Mouse (Mus musculus) midbrain, postnatal 0 days (tissue): ENCODE measurements around the gene Tbcb. TPM values are rescaled to one million over a fixed set of nuclear protein-coding genes. Genes with fewer than 3 reads are reported as not detected.
A peak's percentile ranks its signal among the peaks of the same experiment; 100 is the strongest.

ENCODE experiments used
- ATAC-seq: fragments of 200-750 bp; cut with Nextera tagmentation; 2 replicates; pipeline ENCODE4 v1.8.0; 2017; ENCODE audit warnings: moderate number of reproducible peaks, mild to moderate bottlenecking, moderate TSS enrichment, moderate library complexity; ENCODE audit not compliant: low FRiP score
- DNase-seq: peaks from one replicate; pipeline ENCODE4 v3.0.0-alpha.2; 2015; ENCODE audit warnings: low spot score
- H3K27ac ChIP-seq: fragments of 300-500 bp; sonication (generic); 2 replicates; pipeline ENCODE4 v1.5.1; 2014; ENCODE audit warnings: low read depth, mild to moderate bottlenecking, low read length, mixed read lengths
- H3K27me3 ChIP-seq: fragments of 300-500 bp; sonication (generic); 2 replicates; pipeline ENCODE4 v1.6.1; 2014; ENCODE audit warnings: low read length, control low read depth, mixed read lengths; ENCODE audit not compliant: insufficient read depth
- H3K36me3 ChIP-seq: fragments of 300-500 bp; sonication (generic); 2 replicates; pipeline ENCODE4 v1.6.1; 2014; ENCODE audit warnings: low read length, control low read depth, mixed read lengths; ENCODE audit not compliant: insufficient read depth
- H3K4me1 ChIP-seq: fragments of 300-500 bp; sonication (generic); 2 replicates; pipeline ENCODE4 v1.6.1; 2014; ENCODE audit warnings: mild to moderate bottlenecking, control low read depth, antibody characterized with exemption, low read length, mixed read lengths; ENCODE audit not compliant: insufficient read depth
- H3K4me2 ChIP-seq: fragments of 300-500 bp; sonication (generic); 2 replicates; pipeline ENCODE4 v1.6.1; 2014; ENCODE audit warnings: low read depth, mild to moderate bottlenecking, low read length, mixed read lengths; ENCODE audit not compliant: poor library complexity, severe bottlenecking
- H3K4me3 ChIP-seq: fragments of 300-500 bp; sonication (generic); 2 replicates; pipeline ENCODE4 v1.5.1; 2014; ENCODE audit warnings: low read depth, mild to moderate bottlenecking, low read length, moderate library complexity
- H3K9ac ChIP-seq: fragments of 300-500 bp; sonication (generic); replicated peaks from 2 replicates; pipeline ENCODE4 v1.6.1; 2014; ENCODE audit warnings: mild to moderate bottlenecking, low read length, moderate library complexity, mixed read lengths; ENCODE audit not compliant: poor library complexity, severe bottlenecking
- H3K9me3 ChIP-seq: fragments of 300-500 bp; sonication (generic); 2 replicates; pipeline ENCODE4 v1.6.1; 2016; ENCODE audit warnings: low read length, control low read depth
- CTCF ChIP-seq: IDR thresholded peaks from 2 replicates; pipeline ENCODE4 v1.5.1; 2016; ENCODE audit warnings: antibody characterized with exemption, mild to moderate bottlenecking
- WGBS: fragments of 180-500 bp; shearing (Covaris S2); extraction: QIAGEN DNeasy Blood & Tissue Kit; methylation state at CpG from one replicate; pipeline ENCODE4 v1.1.7; 2014; 5-methylcytosine and 5-hydroxymethylcytosine counted together
- polyA plus RNA-seq: library from polyadenylated mRNA; unstranded; fragments of >200 nt; fragmentation: Nextera tagmentation; extraction: Ambion mirVana; gene quantifications from 2 replicates; pipeline ENCODE4 v1.2.1, GENCODE M21; 2015
- total RNA-seq: library from RNA; depleted of rRNA; stranded (reverse); fragments of >200 nt; gene quantifications from 2 replicates; pipeline ENCODE4 v1.2.3, GENCODE M21; 2014; rRNA removed

Tbcb gene
- 127 and 149 TPM in 2 replicates for total RNA-seq
- polyA plus RNA-seq = 483 and 527 TPM in 2 replicates

- Histone ChIP-seq H3K27me3 (no peaks in the 10 kb centered on the region), H3K4me3 (peak within 1 kb of the TSS; percentile 62), H3K36me3 (peaks cover 34% of the 10 kb centered on the region), H3K9ac (peak within 1 kb of the TSS; percentile 72), H3K27ac (peak within 1 kb of the TSS; percentile 95), H3K9me3 (no peaks in the 10 kb centered on the region), H3K4me1 (peaks cover 12% of the 10 kb centered on the region), H3K4me2 (peak within 1 kb of the TSS; percentile 79)
- peak; percentile 95 for ATAC-seq
- DNase-seq = peak; percentile 99
- WGBS = under 1% methylated on average over 67 of the region's 67 CpGs
- no peak for TF ChIP-seq CTCF
These were observed at the start of gene Tbcb, which contains the start of gene Polr2i for GRCm38 (mm10) chr7:30231669-30232454. TSS of gene Tbcb (minus strand) at chr7:30232272. TSS of gene Polr2i (plus strand) at chr7:30231948.

GRCm38 (mm10) chr7:30281522-30281921 is 49.5 kb upstream of the Tbcb start:
- TF ChIP-seq CTCF = no peak
- peak overlapping the region; percentile 91; the same call in 1 of the 2 replicates for H3K4me2 ChIP-seq
- WGBS = 78% methylated on average over 4 of the region's 4 CpGs

GRCm38 (mm10) chr7:30280670-30281138 is 48.6 kb upstream of the Tbcb start:
- Histone ChIP-seq H3K4me1 (0 out of 2 replicates have a peak, but pooled peaks cover 2% of the 10 kb centered on the region), H3K4me3 (peak overlapping the region; percentile 65), H3K27me3 (no peaks in the 10 kb centered on the region), H3K9me3 (no peaks in the 10 kb centered on the region), H3K4me2 (peak overlapping the region; percentile 91), H3K27ac (peak overlapping the region; percentile 98), H3K9ac (peak overlapping the region; percentile 61), H3K36me3 (no peaks in the 10 kb centered on the region)
- ATAC-seq (peak; percentile 89), DNase-seq (peak; percentile 96)
- under 1% methylated on average over 20 of the region's 20 CpGs for WGBS
- TF ChIP-seq CTCF = no peak

More at GRCm38 (mm10) chr7:30281522-30281921, 49.5 kb upstream of the Tbcb start:
- H3K9me3 ChIP-seq = no peaks in the 10 kb centered on the region
- ATAC-seq (no peak), DNase-seq (no peak)
- H3K27ac ChIP-seq = peak overlapping the region; percentile 98
- no peaks in the 10 kb centered on the region for H3K27me3 ChIP-seq
- H3K4me3 ChIP-seq = peak overlapping the region; percentile 65; the same call in 1 of the 2 replicates
- H3K36me3 ChIP-seq = no peaks in the 10 kb centered on the region
- 0 out of 2 replicates have a peak, but pooled peaks cover 2% of the 10 kb centered on the region for H3K4me1 ChIP-seq
- H3K9ac ChIP-seq = no peak overlapping the region

- Histone ChIP-seq H3K4me3 (peak within 1 kb of the TSS; percentile 65), H3K4me2 (peak within 1 kb of the TSS; percentile 91), H3K27me3 (no peaks in the 10 kb centered on the region), H3K4me1 (0 out of 2 replicates have a peak, but pooled peaks cover 2% of the 10 kb centered on the region), H3K27ac (peak within 1 kb of the TSS; percentile 98), H3K9ac (peak within 1 kb of the TSS; percentile 61), H3K36me3 (no peaks in the 10 kb centered on the region), H3K9me3 (no peaks in the 10 kb centered on the region)
- DNase-seq (peak; percentile 97), ATAC-seq (peak; percentile 95)
- TF ChIP-seq CTCF = no peak
- under 1% methylated on average over 49 of the region's 49 CpGs for WGBS
These were observed 48.0 kb upstream of the Tbcb start, which contains the start of the genes Thap8 and Wdr62 for GRCm38 (mm10) chr7:30279951-30280669. TSS of gene Thap8 (plus strand) at chr7:30280094. TSS of gene Wdr62 (minus strand) at chr7:30280419.

- ATAC-seq (no peak), DNase-seq (no peak)
- Histone ChIP-seq H3K27ac (no peak overlapping the region), H3K9ac (no peak overlapping the region), H3K4me1 (0 out of 2 replicates have a peak, but pooled peaks cover 2% of the 10 kb centered on the region), H3K4me2 (peak overlapping the region; percentile 91), H3K27me3 (no peaks in the 10 kb centered on the region), H3K36me3 (no peaks in the 10 kb centered on the region), H3K4me3 (peak overlapping the region; percentile 65), H3K9me3 (no peaks in the 10 kb centered on the region)
- WGBS = under 1% methylated on average over 6 of the region's 6 CpGs
- no peak for TF ChIP-seq CTCF
These were observed 47.5 kb upstream of the Tbcb start for GRCm38 (mm10) chr7:30279536-30279935.
